Mouse (Mus musculus): ENCODE results near the gene Macc1.
"Not testable (repeated sequence)": the region's sequence is repeated elsewhere in the genome, so short reads cannot be mapped to it uniquely, and the experiment has no call there.

Macc1 gene

DNA sequence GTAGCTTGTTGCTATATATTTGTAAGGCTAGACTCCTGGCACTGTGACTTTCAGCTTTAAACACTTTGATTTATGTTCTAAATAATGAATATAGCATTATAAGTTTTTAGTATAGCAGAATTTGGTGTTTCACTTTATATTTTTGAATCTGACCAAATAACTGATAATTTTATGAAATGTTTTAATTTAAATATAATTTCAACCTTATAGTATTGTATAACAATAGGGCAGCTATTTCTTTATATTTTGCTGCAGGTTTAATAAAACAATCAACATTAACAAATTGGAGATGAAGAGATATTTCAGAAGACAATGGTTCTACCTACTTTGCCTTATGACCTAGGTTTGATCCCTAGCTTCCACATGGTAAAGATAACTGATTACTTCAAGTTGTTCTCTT, at the start of gene Macc1:
TSS of gene Macc1 (plus strand) at position 301 of the 400 bp plus-strand sequence.
- no peak for DNase-seq (ENCODE audit: low spot score)

DNA sequence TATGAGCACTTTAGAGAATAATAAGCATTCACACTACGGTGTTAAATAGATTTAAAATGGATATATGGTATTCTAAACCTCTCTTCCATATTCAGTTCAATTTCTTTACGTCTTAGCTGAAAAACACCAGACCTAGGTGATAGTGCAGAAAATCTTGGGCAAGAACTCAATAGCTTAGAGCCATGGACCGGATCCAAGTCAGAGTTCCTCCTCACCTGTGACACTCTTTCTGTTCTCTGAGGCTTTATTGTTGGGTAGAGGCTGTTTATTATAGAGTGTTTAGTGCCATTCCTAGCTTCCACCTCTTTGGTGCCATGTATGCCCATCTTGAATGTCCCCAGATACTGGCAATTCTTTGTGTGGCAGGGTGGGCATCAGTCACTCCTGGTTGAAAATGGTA, 49.6 kb upstream of the Macc1 start:
- DNase-seq (ENCODE audit: low spot score) = no peak

DNA sequence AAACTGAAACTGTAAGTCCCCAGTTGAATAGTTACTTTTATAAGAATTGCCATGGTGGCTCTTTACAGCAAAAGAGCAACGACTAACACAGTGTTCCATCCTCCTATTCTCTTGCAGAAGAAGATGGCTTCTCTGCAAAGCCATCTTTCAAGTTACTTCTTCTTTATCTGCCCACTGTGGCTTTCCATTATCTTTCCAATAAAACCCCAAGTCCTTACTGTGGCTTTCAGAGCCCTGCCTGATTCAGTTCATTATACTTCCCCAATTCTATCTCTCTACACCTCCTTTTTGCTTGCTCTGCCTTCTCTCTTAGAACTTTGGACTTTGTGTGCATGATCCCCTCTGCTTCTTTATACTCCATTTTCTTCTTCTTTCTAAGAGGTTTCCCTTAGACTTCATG, 45.3 kb upstream of the Macc1 start:
- DNase-seq (ENCODE audit: low spot score) = no peak

DNA sequence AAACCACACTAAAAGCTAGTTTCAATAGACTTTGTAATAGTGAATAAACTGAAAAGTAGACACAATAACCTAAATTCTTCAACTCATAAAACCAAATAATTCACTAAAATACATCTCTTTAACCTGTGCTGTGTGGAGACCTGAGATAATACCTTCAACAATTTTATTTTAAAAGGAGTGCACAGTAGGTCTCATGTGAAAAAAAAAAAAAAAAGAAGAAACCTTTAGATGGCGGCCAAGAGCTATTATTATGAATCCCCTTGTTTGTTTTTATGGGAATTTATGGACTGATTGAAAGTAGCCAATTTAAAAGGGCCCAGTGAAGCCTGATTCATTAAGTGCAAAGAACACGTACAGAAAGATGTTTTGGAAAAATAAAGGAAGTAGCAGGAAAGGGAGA, 44.0 kb upstream of the Macc1 start:
- no peak for DNase-seq (ENCODE audit: low spot score)

DNA sequence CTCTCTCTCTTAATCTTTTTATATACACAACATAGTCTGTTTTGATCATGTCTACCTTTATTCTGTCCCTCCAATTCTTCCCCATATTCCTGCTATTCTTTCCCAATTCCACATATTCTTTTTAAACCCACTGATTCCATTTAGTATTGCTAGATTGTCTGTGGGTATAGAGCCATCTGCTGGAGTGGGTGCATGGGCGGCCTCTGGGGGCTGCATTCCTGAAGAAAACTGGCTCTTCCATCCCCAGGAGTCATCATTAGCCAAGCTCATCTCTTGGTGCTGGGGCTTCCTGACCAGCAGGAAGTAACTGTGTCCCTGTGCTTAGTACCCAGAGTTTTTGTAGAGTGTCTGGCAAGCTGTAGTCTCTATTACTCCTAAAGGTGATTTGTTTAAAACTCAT, 42.1 kb upstream of the Macc1 start:
- no peak for DNase-seq (ENCODE audit: low spot score)

DNA sequence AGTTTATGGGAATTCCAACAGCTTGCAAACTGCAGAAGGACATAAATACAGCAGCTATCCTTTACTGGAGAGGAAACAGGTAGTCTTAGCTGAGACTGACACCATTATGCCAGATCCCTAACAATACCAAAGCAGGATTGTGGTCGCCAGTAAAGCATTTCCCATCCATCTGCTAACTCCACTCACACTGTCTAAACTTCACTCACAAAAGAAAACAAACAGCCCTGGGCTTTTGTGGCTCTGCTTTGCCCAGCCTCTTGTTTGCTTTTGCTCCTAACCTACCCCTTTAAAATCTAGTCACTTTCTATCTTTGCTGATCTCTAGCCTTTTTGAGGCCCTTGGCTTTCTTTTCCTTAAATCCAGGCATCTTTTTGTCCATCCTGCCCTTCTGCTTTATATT, 40.5 kb upstream of the Macc1 start:
- DNase-seq (ENCODE audit: low spot score) = no peak

DNA sequence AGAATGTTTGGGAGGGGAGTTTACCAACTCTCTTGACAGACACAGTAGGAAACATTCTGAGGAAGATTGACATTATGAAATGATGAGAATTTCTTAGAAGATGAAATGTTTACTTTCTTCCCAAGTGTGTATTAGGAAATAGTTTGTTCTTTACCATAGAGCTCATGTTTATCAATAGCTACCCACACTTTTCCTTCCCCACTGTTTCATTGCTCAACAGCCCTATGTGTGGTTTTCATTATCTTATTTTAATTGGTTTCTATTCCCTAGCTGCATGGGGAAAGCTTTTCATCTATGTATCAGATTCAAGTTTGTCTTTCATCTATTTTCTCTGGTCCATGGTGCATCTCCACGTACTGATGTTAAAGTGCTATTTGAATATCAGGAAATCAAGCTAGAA, 37.8 kb upstream of the Macc1 start:
- DNase-seq (ENCODE audit: low spot score) = no peak

DNA sequence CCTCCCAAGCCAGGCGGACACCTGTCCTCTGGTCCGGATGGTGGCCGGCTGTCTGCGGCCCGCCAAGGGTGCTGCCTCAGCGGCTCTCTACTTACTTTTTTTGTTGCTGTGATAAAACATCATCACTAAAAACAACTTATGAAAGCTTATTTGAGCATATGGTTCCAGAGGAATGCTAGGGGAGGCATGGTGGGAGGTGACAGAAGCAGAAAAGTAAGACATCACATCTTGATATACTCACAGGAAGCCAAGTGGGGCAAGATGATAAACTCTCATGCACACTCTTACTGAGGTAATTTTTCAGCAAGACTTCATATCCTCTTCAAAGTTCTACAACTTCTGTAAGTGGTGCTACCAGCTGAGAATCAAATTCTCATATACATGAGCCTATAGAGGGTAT, 22.5 kb upstream of the Macc1 start:
- DNase-seq (ENCODE audit: low spot score) = no peak

DNA sequence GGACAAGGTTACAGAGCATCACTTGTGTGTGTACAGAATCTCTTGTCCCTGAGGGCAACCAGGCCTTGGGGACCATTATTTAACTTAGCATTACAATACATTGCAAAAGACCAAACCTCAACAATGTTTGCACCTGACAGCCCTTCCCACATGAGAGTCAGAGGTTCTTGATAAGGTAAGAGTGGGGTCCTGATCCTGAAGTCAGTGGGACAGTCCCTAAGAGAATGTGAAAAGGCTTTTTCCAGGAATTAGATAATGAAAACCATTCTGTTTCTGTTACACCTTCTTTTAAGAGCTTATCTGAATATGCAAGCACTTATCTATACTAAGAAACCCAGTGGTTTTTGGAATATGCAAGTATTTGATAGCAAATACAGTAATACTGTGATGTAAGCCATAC, 10.5 kb upstream of the Macc1 start:
- no peak for DNase-seq (ENCODE audit: low spot score)

DNA sequence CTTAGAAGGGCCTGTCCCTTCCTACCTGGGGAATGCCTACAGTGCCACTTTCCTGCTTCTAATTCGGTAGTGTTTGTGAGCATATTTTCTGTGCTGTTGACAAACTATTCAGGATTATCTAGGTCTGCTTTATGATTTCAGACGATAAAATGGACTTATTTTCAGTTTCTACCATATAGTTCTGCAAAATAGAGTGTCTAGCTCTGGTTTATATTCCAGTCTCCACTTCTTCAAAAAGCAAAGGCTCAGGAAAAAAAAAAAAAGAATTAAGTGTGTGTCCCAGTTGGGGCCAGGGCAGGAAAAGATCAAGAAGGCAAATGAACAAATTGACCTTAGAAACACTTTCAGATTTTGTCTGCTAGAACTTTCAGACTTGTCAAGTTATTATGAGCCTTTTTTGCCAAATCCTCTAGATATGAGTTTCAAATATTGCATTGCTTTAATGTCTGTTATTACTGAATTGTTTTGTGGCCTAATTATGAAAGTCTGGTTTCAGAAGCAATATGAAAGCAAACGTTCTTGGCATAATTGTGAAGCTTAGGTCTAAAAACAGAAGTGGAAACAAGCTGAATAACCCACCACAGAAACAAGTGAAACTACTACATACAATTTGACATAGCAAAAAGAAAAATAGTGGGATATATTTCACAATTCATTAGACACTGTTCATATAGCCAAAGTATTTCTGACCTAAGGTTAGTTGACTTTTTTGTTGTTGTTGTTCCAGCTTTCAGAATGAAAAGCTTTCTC, 881 bp upstream of the Macc1 start:
- no peak for DNase-seq (ENCODE audit: low spot score)

DNA sequence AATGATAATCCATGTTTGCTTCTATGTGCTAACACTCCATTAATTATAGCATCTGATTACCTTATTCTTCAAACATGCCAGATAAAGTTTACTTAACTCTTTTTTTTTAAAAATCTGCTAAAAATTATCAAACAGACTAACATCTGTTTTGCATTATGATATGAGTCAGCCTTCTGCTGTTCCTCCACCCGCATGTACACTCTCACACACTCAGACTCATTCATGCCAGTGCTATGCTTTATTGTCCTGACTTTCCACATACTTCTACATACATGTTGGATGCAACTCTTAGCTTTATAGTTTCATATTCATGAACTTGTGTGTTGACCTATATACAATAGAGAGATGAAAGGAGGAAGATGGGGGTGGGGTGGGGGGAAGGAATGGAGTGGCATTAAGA, 4.7 kb downstream of the Macc1 start:
- no peak for DNase-seq (ENCODE audit: low spot score)

DNA sequence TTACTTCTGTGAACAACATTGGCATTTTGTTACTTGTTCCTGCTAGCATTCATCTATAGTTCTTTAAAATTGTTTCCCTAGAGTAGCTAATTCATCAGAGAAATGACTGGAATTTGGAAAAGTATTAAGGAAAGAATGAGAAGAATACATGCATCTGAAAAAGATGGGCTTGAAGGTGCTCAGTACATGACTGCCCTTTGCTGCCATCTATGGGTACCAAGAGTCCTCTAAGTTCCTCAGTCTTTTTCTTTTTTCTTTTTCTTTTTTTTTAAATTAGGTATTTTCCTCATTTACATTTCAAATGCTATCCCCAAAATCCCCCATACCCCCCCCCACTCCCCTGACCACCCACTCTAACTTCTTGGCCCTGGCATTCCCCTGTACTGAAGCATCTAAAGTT, 11.3 kb downstream of the Macc1 start:
- no peak for DNase-seq (ENCODE audit: low spot score)

DNA sequence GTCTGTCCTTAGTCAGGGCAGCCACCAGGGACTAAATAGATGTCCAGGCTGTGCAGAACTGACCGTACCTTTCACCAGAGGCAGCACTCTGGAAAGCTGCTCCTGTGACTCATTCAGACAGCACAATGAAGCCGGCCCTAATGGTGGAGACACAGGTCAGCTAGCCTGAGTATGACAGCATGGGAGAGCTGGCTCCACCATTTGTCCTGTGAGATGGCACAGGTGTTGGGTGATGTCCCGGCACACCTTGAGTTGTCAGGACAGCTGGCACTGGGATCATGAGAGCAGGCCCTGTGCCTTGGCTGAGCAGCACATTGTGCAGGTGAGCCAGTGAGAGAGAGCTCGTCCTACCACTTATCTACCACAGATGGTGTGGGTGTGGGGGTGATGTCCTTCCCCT, 16.6 kb downstream of the Macc1 start:
- DNase-seq (ENCODE audit: low spot score) = no peak

DNA sequence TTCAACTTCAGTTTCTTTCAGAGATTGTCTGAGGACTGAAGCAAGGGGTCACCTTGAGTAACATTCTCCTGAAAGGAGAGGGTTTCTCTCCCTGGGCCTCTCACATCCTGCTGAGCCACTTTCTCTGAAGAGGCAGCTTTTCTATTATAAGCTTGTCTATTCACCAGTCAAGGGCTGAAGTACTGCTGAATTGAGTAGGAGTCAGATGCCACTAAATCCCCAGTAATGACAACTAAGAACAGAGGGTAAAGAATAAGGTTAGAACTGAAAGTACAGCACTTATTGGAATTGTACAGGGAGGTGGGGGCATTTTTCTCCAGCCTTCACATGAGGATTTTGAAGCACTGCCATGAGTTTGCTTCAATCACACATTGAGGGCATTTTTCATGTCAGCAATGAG, 19.3 kb downstream of the Macc1 start:
- DNase-seq (ENCODE audit: low spot score) = no peak

DNA sequence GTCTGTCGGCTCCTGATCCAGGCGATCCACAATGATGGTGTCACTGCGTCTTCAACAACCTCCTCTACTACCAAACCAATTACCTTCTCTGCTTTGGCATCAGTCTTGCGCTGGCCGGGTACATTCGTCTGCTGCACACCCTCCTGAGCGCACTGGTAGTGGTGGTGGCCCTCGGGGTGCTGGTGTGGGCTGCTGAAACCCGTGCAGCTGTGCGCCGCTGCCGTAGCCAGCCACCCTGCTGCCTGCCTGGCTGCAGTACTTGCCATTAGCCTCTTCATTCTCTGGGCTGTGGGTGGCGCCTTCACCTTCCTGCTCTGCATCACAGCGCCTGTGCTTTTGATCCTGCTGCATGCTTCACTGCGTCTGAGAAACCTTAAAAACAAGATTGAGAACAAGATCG, 38.5 kb downstream of the Macc1 start:
- DNase-seq (ENCODE audit: low spot score) = not testable (repeated sequence)

DNA sequence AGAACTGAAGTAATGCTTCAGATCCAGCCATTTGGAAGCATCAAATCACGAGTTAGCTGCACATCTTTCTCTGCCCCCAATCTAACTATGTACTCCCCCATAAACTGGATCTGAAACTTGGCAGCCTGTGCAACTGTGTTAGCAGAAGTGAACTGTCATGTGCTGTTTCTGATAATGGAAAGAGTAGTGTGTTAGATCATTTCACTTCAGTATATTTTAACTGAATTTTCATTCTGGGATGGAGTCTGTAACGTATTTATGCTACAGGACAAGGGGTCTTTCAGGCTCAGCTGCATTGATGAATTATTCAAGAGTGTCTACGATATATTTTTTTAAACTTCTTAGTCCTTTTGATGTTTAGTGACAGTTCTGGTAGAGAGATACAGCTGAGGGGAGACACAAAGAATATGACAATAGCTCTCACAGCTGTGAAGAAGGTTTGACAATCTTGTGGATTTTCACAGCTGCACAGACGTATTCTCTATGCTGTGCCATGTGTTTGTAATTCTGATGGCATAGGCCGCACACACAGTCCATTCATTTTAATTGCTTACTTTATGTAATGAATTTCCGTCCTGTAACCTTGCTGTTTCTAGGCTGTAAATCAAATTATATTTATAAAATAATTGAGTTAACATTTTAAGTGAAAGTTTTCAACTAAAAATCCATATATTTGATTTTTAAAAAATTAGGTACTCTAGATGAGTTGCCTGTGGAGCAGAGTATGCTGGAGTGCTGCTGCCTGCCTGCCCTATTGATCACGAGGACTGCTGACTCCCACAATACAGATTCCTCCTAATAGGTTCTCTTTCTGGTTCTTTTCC, 43.6 kb downstream of the Macc1 start:
- no peak for DNase-seq (ENCODE audit: low spot score)

DNA sequence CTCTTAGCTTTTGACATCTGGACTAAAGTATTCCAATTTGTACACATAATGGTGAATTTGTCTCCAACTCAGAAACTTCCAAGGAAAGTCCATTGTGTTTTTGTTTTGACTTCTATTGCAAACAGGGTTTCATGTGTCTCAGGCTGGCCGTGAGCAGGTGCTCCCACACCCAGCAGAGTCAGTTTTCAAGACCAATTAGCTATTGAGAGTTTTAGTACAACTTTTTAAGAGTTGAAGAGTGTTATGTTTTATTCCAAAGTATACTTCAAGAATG, 44.1 kb downstream of the Macc1 start:
- no peak for DNase-seq (ENCODE audit: low spot score)

DNA sequence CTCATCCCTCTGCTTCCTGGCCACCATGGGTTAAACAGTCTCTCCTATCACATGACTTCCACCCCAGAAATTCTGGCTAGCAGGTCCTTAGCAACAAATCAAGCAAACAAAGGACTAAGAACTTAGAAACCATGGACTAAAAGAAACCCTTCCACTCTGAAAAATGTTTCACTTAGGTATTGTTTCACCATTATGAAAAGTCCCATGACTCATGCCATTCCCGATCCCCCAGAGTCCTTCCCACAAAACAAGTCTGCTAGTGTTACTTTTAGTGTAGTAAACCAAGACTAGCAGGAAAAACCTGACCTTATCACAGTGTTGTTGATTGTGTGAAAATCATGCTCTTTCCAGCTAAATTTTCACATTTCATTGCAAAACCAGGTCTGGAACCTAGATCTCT, 51.0 kb downstream of the Macc1 start:
- no peak for DNase-seq (ENCODE audit: low spot score)

DNA sequence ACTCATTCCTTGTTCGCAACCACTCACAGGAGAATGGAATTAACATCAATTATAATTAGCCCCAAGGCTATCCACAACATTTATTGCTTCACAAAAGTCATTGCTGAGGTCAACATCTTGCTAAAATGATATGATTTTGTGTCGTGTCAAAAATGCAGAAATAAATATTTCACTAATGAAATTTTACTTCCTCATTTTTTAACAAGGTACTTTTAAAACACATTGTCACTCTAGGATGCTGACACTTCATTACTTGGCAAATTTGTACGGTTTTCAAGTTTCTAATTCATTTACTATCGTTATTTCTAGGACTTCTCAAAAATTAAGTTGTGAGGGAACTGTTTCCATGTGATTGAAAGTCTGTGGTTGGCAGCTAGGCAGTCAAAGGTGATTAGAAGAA, 55.8 kb downstream of the Macc1 start:
- no peak for DNase-seq (ENCODE audit: low spot score)

DNA sequence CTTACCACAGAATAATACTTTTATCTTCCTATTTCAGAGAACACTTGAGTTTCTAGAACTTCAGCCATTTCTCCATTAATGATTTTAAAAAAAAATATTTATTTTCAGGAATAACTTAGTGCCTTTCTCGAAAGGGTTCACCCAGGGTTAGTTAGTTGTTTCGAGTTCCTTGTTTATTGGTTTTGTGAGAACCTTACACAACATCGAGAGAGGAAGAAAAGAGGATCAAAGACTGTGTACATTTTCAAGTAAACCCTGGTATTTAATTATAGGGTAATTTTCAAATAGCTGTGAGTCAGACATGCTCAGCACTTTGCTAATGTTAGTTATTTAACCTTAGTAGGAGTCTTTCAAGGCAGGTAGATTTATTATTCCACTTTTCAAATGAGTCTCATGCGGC, 58.3 kb downstream of the Macc1 start:
- no peak for DNase-seq (ENCODE audit: low spot score)

DNA sequence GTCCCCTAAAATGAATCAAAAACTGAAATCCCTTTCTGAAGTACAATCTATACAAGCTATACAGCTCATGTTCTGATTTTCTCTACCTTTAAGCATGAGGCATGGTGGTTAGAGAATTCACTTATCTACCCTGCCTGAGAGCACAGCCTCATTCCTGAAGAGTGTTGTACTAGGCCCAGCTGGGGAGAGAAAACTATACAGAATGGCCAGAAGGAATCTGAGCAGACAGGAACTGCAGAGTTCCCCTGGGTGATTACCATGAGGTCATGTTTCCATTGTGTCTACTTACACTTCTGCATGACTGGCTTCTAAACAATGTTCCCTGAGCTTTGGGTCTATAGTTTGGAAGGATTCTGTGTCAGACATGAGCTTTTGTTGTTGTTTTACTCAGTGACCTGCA, 62.8 kb downstream of the Macc1 start:
- no peak for DNase-seq (ENCODE audit: low spot score)

DNA sequence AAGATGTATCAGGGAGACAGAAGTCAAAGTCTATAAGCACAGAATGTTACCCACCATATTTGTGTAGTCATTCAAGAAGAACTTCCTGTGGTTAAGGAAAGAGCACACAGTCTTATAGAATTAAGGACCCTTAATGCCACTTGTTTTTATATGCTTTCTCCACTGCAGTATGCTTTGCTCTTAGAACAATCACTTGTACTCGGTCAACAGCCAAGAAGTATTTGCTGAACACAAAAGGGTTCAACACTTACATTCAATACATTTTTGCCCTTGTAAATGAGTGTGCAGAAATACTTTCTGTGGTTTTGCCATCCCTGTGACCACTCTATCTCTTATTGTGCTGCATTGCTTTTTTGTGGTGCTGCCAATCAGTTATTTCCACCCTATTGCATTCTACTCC, 67.8 kb downstream of the Macc1 start:
- DNase-seq (ENCODE audit: low spot score) = no peak

DNA sequence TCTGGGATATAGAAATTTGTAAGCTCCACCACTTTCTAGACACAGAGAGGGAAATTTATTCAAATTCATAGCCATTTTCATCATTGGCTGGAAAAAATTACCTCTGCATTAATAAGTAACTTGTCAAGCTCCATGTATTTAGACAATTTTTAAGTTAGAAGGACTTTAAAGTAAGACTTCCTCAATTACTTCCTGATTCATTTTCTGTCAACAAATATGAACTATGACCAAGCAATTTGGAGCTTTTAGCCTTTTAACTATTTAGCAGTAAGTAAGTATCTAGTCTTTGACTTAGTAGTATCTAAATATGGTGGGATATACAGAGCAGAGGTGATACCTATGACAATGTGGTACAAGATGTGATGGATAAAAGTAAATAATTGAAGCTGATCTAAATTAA, 72.2 kb downstream of the Macc1 start:
- DNase-seq (ENCODE audit: low spot score) = no peak

DNA sequence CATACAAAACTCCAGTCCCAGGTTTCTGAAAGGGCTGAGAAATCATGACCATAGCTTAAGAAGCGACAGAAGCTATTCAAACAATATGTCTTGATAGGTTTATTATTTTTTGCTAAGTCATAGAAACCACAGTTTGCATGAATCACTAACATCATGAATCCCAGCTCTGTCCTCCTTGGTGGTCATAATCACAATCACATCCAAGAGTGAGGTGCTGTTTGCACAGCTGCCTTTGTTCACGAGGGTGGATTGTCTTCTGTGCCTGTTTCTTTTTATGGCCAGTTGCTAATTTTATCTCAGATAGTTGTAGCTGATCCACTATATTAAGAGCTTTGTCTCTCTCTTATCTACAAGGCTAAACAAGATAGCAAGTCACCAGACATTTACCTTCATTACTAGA, 72.6 kb downstream of the Macc1 start:
- no peak for DNase-seq (ENCODE audit: low spot score)
